Mouse (Mus musculus) forebrain, embryonic 12.5 days (tissue): ENCODE results near the gene Opcml. TPM values are rescaled to one million over a fixed set of nuclear protein-coding genes. Genes with fewer than 3 reads are reported as not detected.

Source experiments
- ATAC-seq: fragments of 200-750 bp; cut with Nextera tagmentation; 2 replicates; pipeline ENCODE4 v1.8.0; 2017; ENCODE audit warnings: moderate TSS enrichment; ENCODE audit not compliant: low FRiP score
- H3K27ac ChIP-seq: fragments of 300-500 bp; sonication (generic); 2 replicates; pipeline ENCODE4 v1.5.1; 2016; ENCODE audit warnings: mild to moderate bottlenecking
- H3K27me3 ChIP-seq: fragments of 300-500 bp; sonication (generic); 2 replicates; pipeline ENCODE4 v1.6.1; 2016; ENCODE audit warnings: mild to moderate bottlenecking
- H3K36me3 ChIP-seq: fragments of 300-500 bp; sonication (generic); replicated peaks from 2 replicates; pipeline ENCODE4 v1.6.1; 2016; ENCODE audit warnings: mild to moderate bottlenecking
- H3K4me1 ChIP-seq: fragments of 300-500 bp; sonication (generic); 2 replicates; pipeline ENCODE4 v1.6.1; 2016
- H3K4me2 ChIP-seq: fragments of 300-500 bp; sonication (generic); 2 replicates; pipeline ENCODE4 v1.6.1; 2016; ENCODE audit warnings: mild to moderate bottlenecking, moderate library complexity
- H3K4me3 ChIP-seq: fragments of 300-500 bp; sonication (generic); replicated peaks from 2 replicates; pipeline ENCODE4 v1.5.1; 2016; ENCODE audit warnings: mild to moderate bottlenecking
- H3K9ac ChIP-seq: fragments of 300-500 bp; sonication (generic); 2 replicates; pipeline ENCODE4 v1.6.1; 2016; ENCODE audit warnings: mild to moderate bottlenecking
- H3K9me3 ChIP-seq: fragments of 300-500 bp; sonication (generic); 2 replicates; pipeline ENCODE4 v1.6.1; 2016
- WGBS: fragments of 180-500 bp; shearing (Covaris S2); methylation state at CpG from one replicate; pipeline ENCODE4 v1.1.7; 2016; 5-methylcytosine and 5-hydroxymethylcytosine counted together
- polyA plus RNA-seq: library from polyadenylated mRNA; unstranded; fragments of >200 nt; fragmentation: Nextera tagmentation; extraction: Ambion mirVana; gene quantifications from 2 replicates; pipeline ENCODE4 v1.2.1, GENCODE M21; 2016

The Opcml gene
- polyA plus RNA-seq, 1 experiment from 2014 or later, result 6.2 TPM

- no peak for ATAC-seq
- no peak overlapping the region for H3K4me2 ChIP-seq
- WGBS, result 98% methylated on average over 2 of the region's 2 CpGs
- no peaks in the 10 kb centered on the region for H3K4me1 ChIP-seq
- H3K9ac ChIP-seq, result no peak overlapping the region
- no peak overlapping the region for H3K4me3 ChIP-seq
- no peaks in the 10 kb centered on the region for H3K9me3 ChIP-seq
- no peaks in the 10 kb centered on the region for H3K36me3 ChIP-seq
- no peaks in the 10 kb centered on the region for H3K27me3 ChIP-seq
- no peak overlapping the region for H3K27ac ChIP-seq
Observed at GRCm38 (mm10) chr9:28049157-28049556, 258.6 kb downstream of the Opcml start.

- Histone ChIP-seq H3K9ac (no peak overlapping the region), H3K36me3 (no peaks in the 10 kb centered on the region), H3K27me3 (no peaks in the 10 kb centered on the region), H3K27ac (no peak overlapping the region), H3K4me2 (no peak overlapping the region), H3K9me3 (no peaks in the 10 kb centered on the region), H3K4me3 (no peak overlapping the region), H3K4me1 (no peaks in the 10 kb centered on the region)
- 67% methylated on average over 2 of the region's 2 CpGs for WGBS
- ATAC-seq, result no peak
Observed at GRCm38 (mm10) chr9:28057171-28057845, 266.7 kb downstream of the Opcml start.

GRCm38 (mm10) chr9:28065126-28065525, 274.6 kb downstream of the Opcml start:
- Histone ChIP-seq H3K4me3 (no peak overlapping the region), H3K27me3 (no peaks in the 10 kb centered on the region), H3K9me3 (no peaks in the 10 kb centered on the region), H3K9ac (no peak overlapping the region), H3K4me1 (no peaks in the 10 kb centered on the region), H3K4me2 (no peak overlapping the region), H3K27ac (no peak overlapping the region), H3K36me3 (no peaks in the 10 kb centered on the region)
- ATAC-seq, result no peak

GRCm38 (mm10) chr9:28080694-28081093, 290.1 kb downstream of the Opcml start:
- ATAC-seq, result no peak
- Histone ChIP-seq H3K27me3 (no peaks in the 10 kb centered on the region), H3K4me1 (peaks cover 11% of the 10 kb centered on the region), H3K36me3 (no peaks in the 10 kb centered on the region), H3K9me3 (no peaks in the 10 kb centered on the region), H3K27ac (no peak overlapping the region), H3K9ac (no peak overlapping the region), H3K4me3 (no peak overlapping the region), H3K4me2 (no peak overlapping the region)
- WGBS, result 73% methylated on average over 4 of the region's 4 CpGs

GRCm38 (mm10) chr9:28083754-28084153, 293.2 kb downstream of the Opcml start:
- no peaks in the 10 kb centered on the region for H3K36me3 ChIP-seq
- ATAC-seq, result no peak
- peaks cover 11% of the 10 kb centered on the region for H3K4me1 ChIP-seq
- no peaks in the 10 kb centered on the region for H3K9me3 ChIP-seq
- no peak overlapping the region for H3K27ac ChIP-seq
- H3K4me2 ChIP-seq, result no peak overlapping the region
- 79% methylated on average over 3 of the region's 3 CpGs for WGBS
- no peaks in the 10 kb centered on the region for H3K27me3 ChIP-seq
- H3K4me3 ChIP-seq, result no peak overlapping the region
- no peak overlapping the region for H3K9ac ChIP-seq

GRCm38 (mm10) chr9:28084273-28084726, 293.7 kb downstream of the Opcml start:
- H3K4me2 ChIP-seq, result no peak overlapping the region
- no peaks in the 10 kb centered on the region for H3K36me3 ChIP-seq
- no peak for ATAC-seq
- 0% methylated on average over 2 of the region's 2 CpGs for WGBS
- no peaks in the 10 kb centered on the region for H3K27me3 ChIP-seq
- no peak overlapping the region for H3K4me3 ChIP-seq
- no peaks in the 10 kb centered on the region for H3K9me3 ChIP-seq
- H3K27ac ChIP-seq, result no peak overlapping the region
- no peak overlapping the region for H3K9ac ChIP-seq
- peaks cover 11% of the 10 kb centered on the region for H3K4me1 ChIP-seq

- H3K4me3 ChIP-seq, result no peak overlapping the region
- no peaks in the 10 kb centered on the region for H3K9me3 ChIP-seq
- H3K9ac ChIP-seq, result no peak overlapping the region
- no peak overlapping the region for H3K27ac ChIP-seq
- no peaks in the 10 kb centered on the region for H3K27me3 ChIP-seq
- no peak overlapping the region for H3K4me2 ChIP-seq
- H3K4me1 ChIP-seq, result no peaks in the 10 kb centered on the region
- H3K36me3 ChIP-seq, result no peaks in the 10 kb centered on the region
- WGBS, result 59% methylated on average over 1 of the region's 1 CpGs
- no peak for ATAC-seq
Observed at GRCm38 (mm10) chr9:28091395-28091794, 300.8 kb downstream of the Opcml start.

GRCm38 (mm10) chr9:28094722-28095121, 304.1 kb downstream of the Opcml start:
- Histone ChIP-seq H3K4me3 (no peak overlapping the region), H3K27ac (no peak overlapping the region), H3K4me2 (no peak overlapping the region), H3K27me3 (no peaks in the 10 kb centered on the region), H3K9ac (no peak overlapping the region), H3K9me3 (no peaks in the 10 kb centered on the region), H3K36me3 (no peaks in the 10 kb centered on the region), H3K4me1 (no peaks in the 10 kb centered on the region)
- ATAC-seq, result no peak
- WGBS, result 92% methylated on average over 4 of the region's 4 CpGs

GRCm38 (mm10) chr9:28096204-28096603, 305.6 kb downstream of the Opcml start:
- 92% methylated on average over 2 of the region's 2 CpGs for WGBS
- H3K36me3 ChIP-seq, result no peaks in the 10 kb centered on the region
- no peaks in the 10 kb centered on the region for H3K4me1 ChIP-seq
- no peak overlapping the region for H3K4me2 ChIP-seq
- H3K4me3 ChIP-seq, result no peak overlapping the region
- H3K9ac ChIP-seq, result no peak overlapping the region
- H3K27ac ChIP-seq, result no peak overlapping the region
- H3K9me3 ChIP-seq, result no peaks in the 10 kb centered on the region
- H3K27me3 ChIP-seq, result no peaks in the 10 kb centered on the region
- no peak for ATAC-seq

- no peak overlapping the region for H3K9ac ChIP-seq
- ATAC-seq, result no peak
- no peaks in the 10 kb centered on the region for H3K4me1 ChIP-seq
- H3K27ac ChIP-seq, result no peak overlapping the region
- H3K36me3 ChIP-seq, result no peaks in the 10 kb centered on the region
- H3K27me3 ChIP-seq, result no peaks in the 10 kb centered on the region
- no peaks in the 10 kb centered on the region for H3K9me3 ChIP-seq
- no peak overlapping the region for H3K4me3 ChIP-seq
- H3K4me2 ChIP-seq, result no peak overlapping the region
Observed at GRCm38 (mm10) chr9:28101981-28102380, 311.4 kb downstream of the Opcml start.

- Histone ChIP-seq H3K9me3 (no peaks in the 10 kb centered on the region), H3K27me3 (no peaks in the 10 kb centered on the region), H3K4me2 (no peak overlapping the region), H3K4me3 (no peak overlapping the region), H3K27ac (no peak overlapping the region), H3K4me1 (no peaks in the 10 kb centered on the region), H3K9ac (no peak overlapping the region), H3K36me3 (no peaks in the 10 kb centered on the region)
- no peak for ATAC-seq
- WGBS, result 85% methylated on average over 2 of the region's 2 CpGs
Observed at GRCm38 (mm10) chr9:28121858-28122257, 331.3 kb downstream of the Opcml start.

- Histone ChIP-seq H3K9me3 (no peaks in the 10 kb centered on the region), H3K27me3 (no peaks in the 10 kb centered on the region), H3K27ac (no peak overlapping the region), H3K4me1 (no peaks in the 10 kb centered on the region), H3K4me2 (no peak overlapping the region), H3K36me3 (no peaks in the 10 kb centered on the region), H3K9ac (no peak overlapping the region), H3K4me3 (no peak overlapping the region)
- 26% methylated on average over 1 of the region's 1 CpGs for WGBS
- ATAC-seq, result no peak
Observed at GRCm38 (mm10) chr9:28128735-28129134, 338.2 kb downstream of the Opcml start.

GRCm38 (mm10) chr9:28131521-28131920, 340.9 kb downstream of the Opcml start:
- 91% methylated on average over 1 of the region's 1 CpGs for WGBS
- Histone ChIP-seq H3K4me3 (no peak overlapping the region), H3K27ac (no peak overlapping the region), H3K4me1 (peaks cover 5% of the 10 kb centered on the region), H3K27me3 (no peaks in the 10 kb centered on the region), H3K4me2 (no peak overlapping the region), H3K9me3 (no peaks in the 10 kb centered on the region), H3K36me3 (no peaks in the 10 kb centered on the region), H3K9ac (no peak overlapping the region)
- ATAC-seq, result no peak
